Mouse (Mus musculus) erythroblast, adult 5-6 weeks (primary cell): ENCODE results near the gene Olfr392. TPM values are rescaled to one million over a fixed set of nuclear protein-coding genes. Genes with fewer than 3 reads are reported as not detected.

ENCODE experiments used
- ATAC-seq: replicated peaks from 2 replicates; pipeline ENCODE4 v1.8.0; 2016; ENCODE audit warnings: moderate number of reproducible peaks, mild to moderate bottlenecking, moderate TSS enrichment, inconsistent platforms; ENCODE audit not compliant: poor library complexity, low FRiP score, severe bottlenecking
- total RNA-seq, 2 experiments: library from RNA; stranded (forward) in 1 of 2; stranded (reverse) in 1 of 2; fragments of 150-400 nt in 1 of 2; fragments of 200-764, 138-1000 nt in 1 of 2; gene quantifications; 2 replicates each; pipeline versions ENCODE4 v1.2.3 to v1.2.4; 2015 to 2017; ENCODE audit warnings: low replicate concordance in 2 of 2

The Olfr392 gene
- total RNA-seq (2015; ENCODE audit: low replicate concordance): not detected in 2 replicates
- 0.51 TPM in 1 of 2 replicates, not detected in the other for total RNA-seq (2017; ENCODE audit: low replicate concordance)

DNA sequence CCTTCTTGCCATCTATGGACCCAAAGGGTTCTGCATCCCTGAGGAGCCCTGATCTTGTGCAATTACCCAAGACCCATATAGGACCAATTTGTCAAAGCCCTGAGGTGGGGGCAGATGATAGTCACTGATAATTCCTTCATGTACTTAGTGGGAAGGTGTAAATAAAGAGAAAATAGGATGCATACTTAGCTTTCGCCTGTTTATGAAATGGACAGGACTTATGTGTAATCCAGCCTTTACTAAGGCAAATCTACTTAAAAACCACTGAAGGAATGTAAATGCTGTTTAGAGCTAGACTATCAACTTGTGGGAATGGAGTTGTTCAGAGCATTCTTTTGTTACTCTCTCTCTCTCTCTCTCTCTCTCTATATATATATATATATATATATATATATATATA lies at the start of gene Olfr392:
TSS of gene Olfr392 (minus strand) at position 101 of the 400 bp plus-strand sequence.
- ATAC-seq: no peak

DNA sequence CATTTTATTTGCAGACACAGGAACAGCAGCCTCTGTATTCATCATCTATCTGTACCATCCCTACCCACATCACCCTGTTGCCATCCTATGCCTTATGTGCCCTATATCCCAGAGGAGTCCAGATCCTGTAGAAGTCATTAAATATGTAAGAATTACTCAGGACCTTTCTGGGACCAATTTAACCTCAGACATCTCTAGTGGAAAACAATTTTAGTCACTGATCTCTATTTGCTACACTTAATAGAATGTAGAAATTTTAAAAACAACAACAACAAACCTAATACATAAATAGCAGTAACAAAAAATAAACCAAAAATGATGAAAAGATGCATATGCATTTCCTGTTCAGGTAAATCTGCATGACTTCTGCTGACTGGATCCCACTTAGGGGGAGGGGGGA lies 34.5 kb upstream of the Olfr392 start, which contains the start of gene Olfr393:
TSS of gene Olfr393 (minus strand) at position 101 of the 400 bp plus-strand sequence.
- no peak for ATAC-seq

DNA sequence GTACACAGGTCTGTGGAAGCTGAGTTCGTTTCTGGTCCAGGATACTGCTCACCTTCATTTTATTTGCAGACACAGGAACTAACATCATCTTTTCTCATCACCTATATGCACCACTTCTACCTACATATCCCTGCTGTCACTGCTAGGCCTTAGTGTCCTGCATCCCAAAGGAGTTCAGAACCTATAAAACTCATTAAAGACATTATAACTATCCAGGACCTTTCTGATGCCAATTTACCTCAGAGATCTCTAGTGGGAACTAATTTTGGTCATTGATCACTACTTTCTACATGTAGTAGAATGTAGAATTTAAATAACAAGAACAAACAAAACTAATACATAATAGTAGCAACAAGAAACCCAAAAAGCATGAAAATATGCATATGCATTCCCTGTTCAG lies 13.9 kb downstream of the Olfr392 start, which contains the start of gene Olfr391-ps:
TSS of gene Olfr391-ps (minus strand) at position 101 of the 400 bp plus-strand sequence.
- no peak for ATAC-seq

DNA sequence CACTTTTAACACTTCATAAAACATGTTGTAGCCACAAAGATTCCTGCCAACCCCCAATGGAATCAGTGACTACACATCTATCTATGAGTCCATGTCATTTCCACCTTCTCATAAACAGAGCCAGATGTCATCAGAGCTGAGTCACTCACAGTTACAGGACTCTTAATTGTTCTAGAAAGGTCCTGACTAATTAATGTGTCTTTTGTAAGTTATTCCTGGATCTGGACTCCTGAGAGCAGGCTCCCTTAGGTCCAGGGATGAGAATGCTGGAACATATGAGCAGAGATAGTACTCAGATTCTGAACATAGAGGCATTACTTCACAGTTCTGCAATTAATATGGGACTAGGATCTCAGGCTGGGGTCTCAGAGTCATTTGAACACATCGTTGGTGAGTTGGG lies 34.2 kb downstream of the Olfr392 start, which contains the start of gene Olfr390:
TSS of gene Olfr390 (plus strand) at position 301 of the 400 bp plus-strand sequence.
- ATAC-seq: no peak

DNA sequence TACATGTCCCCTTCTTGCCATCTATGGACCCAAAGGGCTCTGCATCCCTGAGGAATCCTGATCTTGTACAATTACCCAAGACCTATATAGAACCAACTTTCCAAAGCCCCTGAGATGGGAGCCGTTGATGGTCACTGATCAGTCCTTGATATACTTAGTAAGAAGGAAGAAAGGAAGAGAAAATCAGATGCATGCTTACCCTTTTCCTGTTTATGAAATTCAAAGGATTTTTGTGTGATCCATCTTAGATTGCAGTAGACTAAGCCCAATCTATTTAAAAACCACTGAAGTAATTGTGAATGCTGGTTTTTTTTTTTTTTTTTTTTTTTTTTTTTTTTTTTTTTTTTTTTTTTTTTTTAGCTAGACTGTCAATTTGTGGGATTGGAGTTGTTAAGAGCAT lies 36.2 kb downstream of the Olfr392 start, which contains the start of gene Olfr389:
TSS of gene Olfr389 (minus strand) at position 101 of the 400 bp plus-strand sequence.
- no peak for ATAC-seq

Other genes starting within 250 kb of the Olfr392 start
- gene Olfr385, start 224.0 kb downstream of the Olfr392 start, total RNA-seq (2015; ENCODE audit: low replicate concordance): not detected in 2 replicates
- not detected in 2 replicates for gene Olfr385, start 224.0 kb downstream of the Olfr392 start, total RNA-seq (2017; ENCODE audit: low replicate concordance)
- gene Olfr384, start 218.5 kb downstream of the Olfr392 start, total RNA-seq (2015; ENCODE audit: low replicate concordance): not detected in 2 replicates
- not detected in 2 replicates for gene Olfr384, start 218.5 kb downstream of the Olfr392 start, total RNA-seq (2017; ENCODE audit: low replicate concordance)
- gene Zfp735, start 128.3 kb downstream of the Olfr392 start, total RNA-seq (2015; ENCODE audit: low replicate concordance): not detected in 2 replicates
- gene Zfp735, start 128.3 kb downstream of the Olfr392 start, total RNA-seq (2017; ENCODE audit: low replicate concordance): not detected in 2 replicates
- not detected in 2 replicates for gene Olfr389, start 36.3 kb downstream of the Olfr392 start, total RNA-seq (2015; ENCODE audit: low replicate concordance)
- not detected in 2 replicates for gene Olfr389, start 36.3 kb downstream of the Olfr392 start, total RNA-seq (2017; ENCODE audit: low replicate concordance)
- not detected in 2 replicates for gene Olfr390, start 34.1 kb downstream of the Olfr392 start, total RNA-seq (2015; ENCODE audit: low replicate concordance)
- not detected in 2 replicates for gene Olfr390, start 34.1 kb downstream of the Olfr392 start, total RNA-seq (2017; ENCODE audit: low replicate concordance)
- not detected in 2 replicates for gene Olfr391-ps, start 14.0 kb downstream of the Olfr392 start, total RNA-seq (2015; ENCODE audit: low replicate concordance)
- not detected in 2 replicates for gene Olfr391-ps, start 14.0 kb downstream of the Olfr392 start, total RNA-seq (2017; ENCODE audit: low replicate concordance)
- gene Olfr393, start 34.4 kb upstream of the Olfr392 start, total RNA-seq (2015; ENCODE audit: low replicate concordance): not detected in 2 replicates
- not detected in 2 replicates for gene Olfr393, start 34.4 kb upstream of the Olfr392 start, total RNA-seq (2017; ENCODE audit: low replicate concordance)
- not detected in 2 replicates for gene Olfr394, start 73.7 kb upstream of the Olfr392 start, total RNA-seq (2015; ENCODE audit: low replicate concordance)
- gene Olfr394, start 73.7 kb upstream of the Olfr392 start, total RNA-seq (2017; ENCODE audit: low replicate concordance): under 0.01 TPM in 1 of 2 replicates, not detected in the other
- gene Olfr395, start 92.2 kb upstream of the Olfr392 start, total RNA-seq (2015; ENCODE audit: low replicate concordance): not detected in 2 replicates
- gene Olfr395, start 92.2 kb upstream of the Olfr392 start, total RNA-seq (2017; ENCODE audit: low replicate concordance): not detected in 2 replicates
- gene Olfr23, start 119.6 kb upstream of the Olfr392 start, total RNA-seq (2015; ENCODE audit: low replicate concordance): not detected in 2 replicates
- gene Olfr23, start 119.6 kb upstream of the Olfr392 start, total RNA-seq (2017; ENCODE audit: low replicate concordance): not detected in 2 replicates
- not detected in 2 replicates for gene Olfr397, start 143.8 kb upstream of the Olfr392 start, total RNA-seq (2015; ENCODE audit: low replicate concordance)
- 0.28 TPM in 1 of 2 replicates, not detected in the other for gene Olfr397, start 143.8 kb upstream of the Olfr392 start, total RNA-seq (2017; ENCODE audit: low replicate concordance)
- gene Olfr398, start 173.4 kb upstream of the Olfr392 start, total RNA-seq (2015; ENCODE audit: low replicate concordance): not detected in 2 replicates
- not detected in 2 replicates for gene Olfr398, start 173.4 kb upstream of the Olfr392 start, total RNA-seq (2017; ENCODE audit: low replicate concordance)
- gene Olfr139, start 239.5 kb upstream of the Olfr392 start, total RNA-seq (2015; ENCODE audit: low replicate concordance): not detected in 2 replicates
- gene Olfr139, start 239.5 kb upstream of the Olfr392 start, total RNA-seq (2017; ENCODE audit: low replicate concordance): not detected in 2 replicates
- not detected in 2 replicates for gene Olfr399, start 239.6 kb upstream of the Olfr392 start, total RNA-seq (2015; ENCODE audit: low replicate concordance)
- gene Olfr399, start 239.6 kb upstream of the Olfr392 start, total RNA-seq (2017; ENCODE audit: low replicate concordance): not detected in 2 replicates